Mouse (Mus musculus) ZHBTc4 (cell line): ENCODE measurements around the gene Tpte.

Experiments
- DNase-seq: peaks from one replicate; pipeline ENCODE4 v3.0.0-alpha.2; 2011; ENCODE audit warnings: low read depth, low spot score

The Tpte gene

DNA sequence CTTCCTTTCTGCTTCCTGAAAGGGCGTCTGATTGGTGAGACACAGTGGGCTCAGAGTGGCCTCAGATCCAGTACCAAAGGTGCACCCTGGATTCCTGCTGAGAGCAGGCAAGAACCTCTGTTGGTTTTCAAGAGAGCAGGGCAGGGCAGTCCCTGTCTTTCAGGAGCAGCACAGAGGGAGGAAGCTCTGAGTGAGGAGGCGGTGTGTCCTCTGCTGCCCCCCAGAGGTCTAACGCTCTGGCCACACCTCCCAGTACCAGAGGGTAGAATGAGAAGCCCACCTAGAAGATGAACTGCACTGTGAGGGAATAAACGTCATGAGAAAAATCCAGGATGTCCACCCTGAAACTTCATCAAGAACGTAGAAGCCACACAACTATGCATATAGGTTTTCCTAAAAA lies 93.7 kb downstream of the Tpte start:
- DNase-seq = peak; percentile 56

DNA sequence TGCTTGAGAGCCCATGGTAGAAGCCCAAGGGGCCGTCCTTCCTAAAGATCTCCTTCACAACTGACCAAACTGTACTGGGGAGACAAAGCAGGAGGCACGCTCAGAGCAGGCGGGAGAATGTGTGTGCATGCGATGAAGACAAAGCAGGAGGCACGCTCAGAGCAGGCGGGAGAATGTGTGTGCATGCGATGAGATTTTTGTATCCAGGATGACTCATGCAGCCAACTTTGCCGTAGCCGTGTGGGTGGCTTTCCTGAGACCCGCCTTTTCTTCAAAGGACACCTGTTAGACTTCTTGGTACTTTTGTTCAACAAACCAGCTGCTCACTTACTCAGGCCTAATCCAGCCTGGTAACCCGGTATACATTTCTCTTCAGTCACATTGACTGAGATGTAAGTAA lies 97.7 kb downstream of the Tpte start:
- DNase-seq = no peak

DNA sequence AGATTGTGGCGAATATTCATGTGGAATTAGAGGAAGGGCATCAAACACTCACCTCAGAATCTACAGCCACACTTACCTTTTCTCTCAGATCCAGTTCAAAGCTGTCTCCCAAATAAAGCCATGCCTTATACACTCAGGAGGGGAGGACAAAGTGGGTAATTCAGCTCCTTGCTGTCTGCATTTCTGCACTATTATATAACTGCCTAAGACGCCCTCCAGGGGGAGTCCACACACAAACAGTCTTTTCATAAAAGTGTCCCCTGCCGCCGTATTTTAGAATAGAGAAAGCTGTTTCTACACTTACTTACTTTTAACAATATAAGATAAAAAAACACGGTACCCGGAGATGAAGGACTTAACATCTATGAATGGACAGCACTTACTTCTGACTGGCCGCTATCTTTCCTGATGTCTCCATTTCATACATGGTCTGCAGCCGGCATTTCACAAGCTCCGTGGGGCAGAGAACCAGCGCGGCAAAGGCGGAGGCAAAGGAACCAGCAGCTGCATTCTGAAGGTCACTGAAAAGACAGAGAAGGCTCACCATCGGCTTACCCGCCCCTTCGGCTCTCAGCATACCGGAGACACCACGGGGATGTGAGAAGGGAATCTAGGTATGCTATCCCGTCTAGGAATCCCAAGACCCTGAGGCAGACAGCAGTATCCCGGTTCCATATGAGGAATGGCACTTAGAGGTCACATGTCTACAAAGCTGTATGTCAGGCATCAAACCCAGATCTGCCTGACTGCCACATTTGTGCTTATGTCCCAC lies 99.8 kb downstream of the Tpte start:
- peak; percentile 51 for DNase-seq

DNA sequence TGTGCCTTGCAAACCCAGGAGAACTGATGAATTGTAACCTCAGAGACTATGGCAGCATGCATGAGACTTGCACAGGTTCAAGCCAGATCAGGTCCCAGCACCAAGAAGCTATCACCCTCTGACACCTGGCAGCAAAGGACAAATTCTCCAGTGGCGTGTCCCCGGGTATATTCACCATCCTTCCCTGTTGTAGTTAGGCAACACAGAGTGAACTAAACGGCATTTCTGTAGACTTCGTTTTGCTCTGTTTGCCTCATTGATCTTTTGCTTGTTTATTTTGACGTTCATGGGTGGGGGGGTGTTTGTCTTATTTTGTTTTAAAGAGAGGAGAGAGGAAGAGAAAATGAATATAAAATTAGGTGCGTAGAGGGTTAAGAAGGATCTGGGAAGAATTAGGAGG lies 101.9 kb downstream of the Tpte start:
- DNase-seq = no peak

DNA sequence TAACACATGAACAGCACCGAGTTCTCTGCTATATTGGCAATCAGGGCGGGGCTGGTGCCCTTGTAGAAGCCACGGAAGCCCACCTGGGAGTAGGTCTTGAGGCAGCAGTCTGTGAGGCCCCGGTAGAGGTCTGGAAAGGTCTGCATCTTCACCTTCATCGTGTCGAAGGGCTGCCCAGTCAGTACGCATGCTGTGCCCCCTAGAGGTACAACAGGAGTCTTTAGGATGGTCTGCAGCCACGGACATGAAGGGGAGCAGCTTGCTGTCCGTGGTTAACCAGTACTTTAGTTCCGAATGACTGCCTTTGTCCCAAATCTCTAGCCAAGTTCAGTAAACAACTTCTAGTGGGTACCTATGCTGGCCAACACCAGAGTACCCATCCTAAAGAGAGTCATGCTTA lies 106.6 kb downstream of the Tpte start:
- no peak for DNase-seq

DNA sequence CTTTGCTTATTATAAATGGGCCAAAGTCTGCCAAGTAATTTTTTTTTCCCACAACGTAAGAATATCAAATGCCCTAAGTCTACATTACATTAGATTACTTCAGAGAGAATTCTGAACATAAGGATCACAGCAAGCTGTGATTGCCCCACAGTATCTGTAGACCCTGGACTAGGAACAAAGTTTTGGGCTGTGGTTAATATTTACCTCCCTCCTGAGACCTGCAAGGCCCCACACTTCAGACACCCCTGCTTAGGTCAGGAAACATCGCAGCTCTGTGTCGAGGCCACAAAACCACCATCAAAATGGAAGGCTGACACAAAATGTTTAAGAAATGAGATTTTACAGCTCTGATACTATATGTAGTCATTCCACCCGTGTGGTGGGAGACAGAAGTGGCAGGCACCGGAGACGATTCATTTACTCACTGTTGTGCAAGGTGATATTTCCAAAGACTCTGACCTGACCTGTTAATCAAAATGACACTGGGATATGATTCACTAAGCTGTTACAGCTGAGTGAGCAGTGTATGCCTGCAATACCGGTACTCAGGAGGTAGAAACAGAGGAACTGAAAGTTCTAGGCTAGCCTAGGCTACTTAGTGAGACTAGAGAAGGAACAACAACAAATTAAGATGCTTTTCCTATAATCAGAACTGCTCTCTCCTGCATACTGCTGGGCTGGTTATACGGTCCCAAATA lies 107.7 kb downstream of the Tpte start:
- DNase-seq = no peak

DNA sequence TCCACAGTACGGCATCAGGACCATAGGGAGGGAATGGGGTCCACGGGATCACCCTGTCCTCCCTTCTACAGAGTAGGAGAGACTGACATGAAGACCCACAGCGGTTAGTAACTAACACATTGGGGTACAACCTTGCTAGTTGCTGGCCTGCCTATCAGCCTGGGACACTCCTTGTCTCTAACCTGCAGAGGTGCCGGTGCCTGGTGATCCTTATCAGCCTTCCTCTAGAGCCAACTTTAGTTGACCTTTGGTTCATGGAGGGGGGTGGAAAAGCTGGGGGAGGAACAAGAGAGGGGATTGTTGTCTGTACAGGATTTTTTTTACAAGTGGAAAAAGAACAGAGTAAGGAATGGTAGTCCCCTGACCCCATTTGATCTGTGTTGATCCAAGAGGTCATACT lies 111.2 kb downstream of the Tpte start:
- DNase-seq = no peak

DNA sequence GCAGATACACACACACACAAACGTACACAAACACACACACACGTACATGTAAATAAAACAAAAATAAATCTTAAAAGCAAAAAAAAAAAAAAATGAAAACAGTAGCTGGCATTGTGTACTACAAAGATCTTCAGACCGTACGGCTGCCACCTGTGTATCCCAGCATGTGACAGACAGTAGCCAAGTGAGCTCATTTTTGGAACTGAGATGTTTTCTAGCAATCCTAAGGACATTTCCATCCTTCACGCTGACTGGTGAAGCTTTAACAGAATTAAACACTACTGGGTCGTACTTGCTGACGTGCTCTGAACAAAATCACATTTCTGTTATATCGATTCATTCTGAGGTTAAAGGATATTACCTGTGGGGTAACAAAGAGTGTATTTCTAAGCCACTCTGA lies 112.0 kb downstream of the Tpte start:
- DNase-seq = no peak

DNA sequence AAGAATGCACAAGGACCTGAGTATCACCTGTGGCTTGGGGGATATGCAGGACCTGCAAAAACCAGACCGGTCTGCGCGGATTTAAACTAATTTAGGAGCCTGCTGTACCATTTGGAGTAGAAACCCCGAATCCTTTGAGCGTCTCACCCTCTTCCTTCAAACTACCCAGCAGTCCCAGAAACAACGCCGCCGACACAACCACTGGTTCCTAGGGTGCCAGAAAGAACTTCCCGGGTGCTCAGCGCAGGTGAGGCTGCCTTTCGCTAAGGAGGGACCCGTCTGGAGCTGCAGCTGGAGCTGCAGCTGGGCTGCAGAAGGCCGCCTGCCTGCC lies 114.5 kb downstream of the Tpte start:
- no peak for DNase-seq

DNA sequence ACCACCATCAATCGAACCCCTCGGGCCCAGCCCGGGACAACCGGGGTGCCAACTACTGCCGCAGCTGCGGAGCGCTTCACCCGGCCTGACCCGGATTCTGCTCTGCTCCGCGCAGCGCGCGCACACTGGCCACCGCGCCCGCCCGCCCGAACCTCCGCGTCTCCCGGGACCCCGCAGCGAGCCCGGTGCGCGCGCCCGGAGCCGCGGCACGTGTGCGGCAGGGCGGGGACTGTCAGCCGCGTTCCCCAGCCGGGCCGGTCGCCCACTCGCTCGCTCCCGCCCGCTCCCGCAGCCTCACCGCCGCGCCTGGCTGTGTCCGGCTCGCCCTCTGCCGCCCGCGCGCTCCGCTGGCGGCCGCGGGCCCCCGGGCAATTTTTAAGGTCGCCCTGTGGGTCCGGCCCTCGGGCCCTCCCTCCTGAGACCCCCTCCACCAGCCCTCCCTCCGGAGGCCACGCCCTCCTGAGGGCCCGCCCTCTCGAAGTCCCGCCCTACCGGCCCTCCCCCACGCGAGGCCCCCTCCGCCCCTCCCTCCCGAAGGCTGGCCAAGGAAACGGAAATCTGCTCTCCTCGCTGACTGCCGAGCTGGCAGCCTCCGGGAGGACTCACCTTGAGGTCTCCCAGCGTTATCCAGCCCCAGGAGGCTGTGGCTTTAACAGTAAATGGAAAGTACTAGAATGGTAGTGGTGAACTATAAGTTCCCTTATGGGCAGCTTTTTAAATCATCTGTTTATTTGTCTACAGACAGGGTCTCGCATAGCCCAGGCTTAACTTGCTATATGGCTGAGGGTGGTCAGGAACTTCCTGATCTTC lies 115.1 kb downstream of the Tpte start, which contains the start of gene Slc25a15:
TSS of gene Slc25a15 (minus strand) at position 456 of the 810 bp plus-strand sequence.
- DNase-seq = peak; percentile 95

DNA sequence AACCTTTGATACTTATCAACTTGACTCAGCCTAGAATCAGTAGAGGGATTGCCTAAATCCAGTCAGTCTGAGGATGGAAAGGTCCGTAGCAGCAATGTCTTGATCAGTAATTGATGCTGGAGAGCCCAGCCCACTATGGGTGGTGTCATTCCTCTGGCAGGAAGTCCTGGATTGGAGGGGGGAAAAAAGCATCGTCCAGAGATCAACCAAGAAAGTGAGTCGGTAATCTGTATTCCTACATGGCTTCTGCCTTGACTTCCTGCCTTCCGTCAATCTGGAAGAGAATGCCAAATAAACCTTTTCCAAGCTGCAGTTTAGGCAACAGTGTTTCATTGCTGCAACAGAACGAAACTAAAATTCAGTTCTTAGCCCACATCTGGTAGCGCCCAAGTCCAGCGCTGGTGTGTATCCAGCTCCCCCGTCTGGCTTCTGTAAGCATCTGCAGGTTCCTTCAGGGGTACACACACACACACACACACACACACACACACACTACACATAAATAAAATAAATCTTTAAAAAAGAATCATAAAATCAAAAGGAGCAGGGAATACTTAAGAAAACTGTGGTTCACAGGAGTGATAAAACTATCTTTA lies 116.1 kb downstream of the Tpte start:
- peak; percentile 61 for DNase-seq

DNA sequence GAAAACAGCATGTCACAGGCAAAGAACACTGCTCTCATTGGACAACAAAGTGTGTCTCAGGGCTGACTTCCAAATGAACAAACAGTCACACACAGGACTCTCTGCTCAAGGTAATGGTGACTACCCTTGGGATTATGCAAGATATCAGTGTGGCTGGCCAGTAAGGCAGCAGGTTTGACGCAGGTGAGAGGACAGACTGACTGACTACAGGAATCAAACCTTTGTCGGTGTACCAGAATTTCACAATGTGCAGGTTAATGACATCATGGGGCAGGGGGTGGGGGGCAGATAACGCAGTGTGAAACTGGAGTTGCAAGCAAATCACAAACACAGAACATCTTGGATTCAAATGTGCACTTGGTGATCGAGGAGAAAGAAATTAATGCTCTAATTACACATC lies 117.4 kb downstream of the Tpte start:
- no peak for DNase-seq

DNA sequence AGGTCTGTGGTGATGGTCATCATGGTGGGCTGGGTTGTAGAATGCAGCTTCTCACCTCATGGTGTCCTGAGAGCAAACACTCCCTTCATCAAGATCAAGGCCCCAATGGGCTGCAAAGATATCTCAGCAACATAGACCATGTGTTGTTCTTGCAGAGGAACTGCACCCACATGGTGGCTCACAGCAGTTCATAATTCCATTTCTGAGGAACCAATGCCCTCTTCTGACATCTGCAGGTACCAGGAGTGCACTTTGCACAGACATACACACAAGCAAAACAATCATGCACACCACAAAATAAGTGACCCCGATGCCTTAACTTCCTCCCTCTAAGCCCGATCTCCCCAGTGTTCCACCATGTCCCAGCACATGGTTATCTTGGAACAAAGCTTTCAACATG lies 120.0 kb downstream of the Tpte start:
- no peak for DNase-seq

DNA sequence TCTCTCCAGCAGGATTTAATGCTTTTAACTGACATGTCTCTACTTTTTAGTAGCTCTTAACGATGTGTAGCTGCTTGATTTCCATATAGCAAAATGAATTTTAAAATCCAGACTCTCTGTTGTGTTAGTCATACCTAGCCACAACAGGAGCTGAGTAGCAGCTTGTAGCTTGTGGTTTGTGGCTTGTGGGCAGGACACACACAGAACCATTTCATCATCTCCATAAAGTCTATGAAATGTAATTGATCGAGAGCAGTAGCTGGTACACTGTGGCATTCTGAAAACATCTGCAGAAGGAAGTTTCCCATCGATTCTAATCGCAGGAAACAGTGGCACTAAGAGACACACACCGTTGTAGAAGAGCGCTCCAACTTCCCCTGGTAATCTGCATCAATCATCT lies 122.5 kb downstream of the Tpte start:
- DNase-seq = no peak

DNA sequence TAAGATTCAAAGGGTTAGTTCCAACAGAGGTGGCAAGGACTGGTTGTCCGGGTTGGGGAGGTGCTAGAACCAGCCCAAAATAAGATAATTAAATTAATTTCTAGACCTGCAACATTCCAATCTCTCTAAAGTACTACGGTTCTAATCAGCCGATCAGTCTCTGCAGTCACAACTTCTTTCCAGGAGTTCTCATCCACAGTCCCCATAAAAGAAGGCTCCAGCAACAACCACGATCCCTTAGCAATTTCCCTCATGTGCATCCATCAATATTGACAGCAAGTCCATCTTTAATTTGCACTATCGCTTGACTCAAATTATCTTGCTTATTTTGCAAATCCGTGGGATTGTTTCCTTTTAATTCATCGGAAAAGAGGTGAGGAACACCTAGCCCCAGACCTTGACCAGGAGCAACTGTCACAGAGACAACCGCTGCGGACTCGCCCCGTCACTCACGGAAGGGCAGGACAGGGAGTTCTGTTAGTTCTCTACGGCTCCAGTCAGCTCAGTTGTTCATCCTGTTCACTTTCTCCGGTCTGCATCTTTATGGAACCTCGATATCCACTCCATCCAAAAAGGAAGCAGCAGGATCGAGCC lies 127.5 kb downstream of the Tpte start:
- no peak for DNase-seq

DNA sequence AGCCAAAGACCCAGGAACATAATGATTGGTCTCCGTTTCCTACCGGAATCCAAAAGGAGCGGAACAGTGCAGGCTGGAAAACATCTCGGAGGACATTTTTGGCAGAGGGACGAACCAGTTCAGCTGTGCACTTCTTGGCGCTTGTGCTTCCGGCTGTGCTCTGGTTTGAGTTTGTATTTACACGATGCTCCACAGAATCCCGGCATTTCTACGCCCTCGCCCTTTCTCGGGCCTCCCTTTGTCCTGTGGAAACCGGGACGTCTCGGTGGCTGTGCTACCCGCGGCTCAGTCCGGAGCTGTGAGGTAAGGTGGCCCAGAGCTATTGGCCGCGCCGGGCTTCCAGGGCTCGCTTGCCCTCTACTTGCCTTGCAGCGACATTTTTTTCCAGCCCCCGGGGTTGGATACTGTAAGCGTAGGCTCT lies 128.1 kb downstream of the Tpte start, which contains the start of gene Mrps31:
TSS of gene Mrps31 (plus strand) at position 80 of the 421 bp plus-strand sequence.
- peak; percentile 94 for DNase-seq

DNA sequence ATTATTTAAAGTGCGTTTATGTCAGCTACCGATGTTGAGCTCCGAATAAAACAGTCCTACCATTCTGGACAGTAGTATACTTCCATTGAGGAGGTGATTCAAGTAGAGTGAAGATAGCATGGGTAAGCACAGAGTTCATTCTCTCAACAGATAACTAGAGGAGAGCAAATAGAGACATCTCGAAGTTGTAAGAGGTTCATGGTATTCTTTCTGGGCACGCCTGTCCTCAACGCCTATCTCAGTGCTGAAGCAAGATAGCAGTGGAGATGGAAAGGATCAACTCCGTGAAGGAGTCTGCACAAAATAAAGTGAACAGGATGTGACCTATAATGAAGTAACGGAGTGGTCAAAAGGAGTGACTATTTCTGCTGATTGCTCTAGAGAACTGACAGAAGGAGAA lies 128.7 kb downstream of the Tpte start:
- no peak for DNase-seq
